Comparison of ENCODE assay signal across 8 mouse cellular contexts in the genomic region with DNA sequence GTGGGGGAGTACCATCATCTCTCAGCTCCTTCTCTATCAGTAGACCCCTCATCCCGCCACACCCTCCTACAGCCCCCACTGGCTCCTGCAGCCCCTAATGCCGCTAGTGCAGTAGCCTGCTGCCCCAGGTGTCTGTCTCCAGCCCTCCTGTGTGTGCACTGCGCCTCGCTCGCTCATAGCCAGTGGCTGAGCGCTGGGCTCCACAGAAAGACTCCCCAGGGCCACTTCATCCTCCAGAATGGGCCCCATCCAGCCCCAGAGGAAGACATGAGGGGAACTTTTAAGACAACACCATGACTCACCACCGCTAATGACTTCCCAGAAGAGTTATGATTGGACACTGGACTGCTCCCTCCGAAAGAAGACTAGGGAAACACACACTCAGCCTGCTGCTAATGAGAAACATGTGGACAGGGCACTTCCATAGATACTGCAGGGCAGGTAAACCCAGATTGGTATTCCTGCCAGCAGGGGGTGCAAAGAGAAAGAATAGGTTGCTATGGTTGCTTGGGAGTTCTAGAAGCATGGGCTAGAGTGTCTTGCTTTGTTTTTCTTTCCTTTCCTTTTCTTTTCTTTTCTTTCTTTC. TPM values are rescaled to one million over a fixed set of nuclear protein-coding genes. Genes with fewer than 3 reads are reported as not detected.
DNase-seq lines count a peak whose midpoint lies in the region; ATAC-seq and TF ChIP-seq lines count a peak whose summit lies in the region.

No protein-coding gene starts in this region.

- H3K9ac ChIP-seq in hindbrain, postnatal 0 days (replicated peaks; ENCODE audit: low read length): no peak overlapping the region
- no peak overlapping the region for H3K9ac ChIP-seq in hindbrain, embryonic 13.5 days
- H3K9ac ChIP-seq in limb, embryonic 15.5 days: no peak overlapping the region
- no peak overlapping the region for H3K9ac ChIP-seq in hindbrain, embryonic 12.5 days
- H3K9ac ChIP-seq in forebrain, embryonic 14.5 days (ENCODE audit: low read length): no peak overlapping the region

- peak; percentile 27; the same call in 1 of the 2 replicates for TF ChIP-seq CTCF in hindbrain, postnatal 0 days (IDR thresholded peaks at IDR 0.05; ENCODE audit: low read depth)
- 0 out of 2 replicates have a peak, but pooled peaks have one; percentile 9 for TF ChIP-seq CTCF in cortical plate, adult 2 months (IDR thresholded peaks at IDR 0.05; ENCODE audit: extremely low read depth, insufficient read depth, low read length)

- no peaks in the 10 kb centered on the region for H3K27me3 ChIP-seq in hindbrain, postnatal 0 days (ENCODE audit: insufficient read depth, low read length)
- 0 out of 2 replicates have a peak, but pooled peaks cover 3% of the 10 kb centered on the region for H3K27me3 ChIP-seq in hindbrain, embryonic 13.5 days
- H3K27me3 ChIP-seq in limb, embryonic 15.5 days: no peaks in the 10 kb centered on the region
- no peaks in the 10 kb centered on the region for H3K27me3 ChIP-seq in hindbrain, embryonic 12.5 days
- no peaks in the 10 kb centered on the region for H3K27me3 ChIP-seq in forebrain, embryonic 14.5 days (replicated peaks; ENCODE audit: control insufficient read depth, insufficient read depth, low read length)

- 74% methylated on average over 8 of the region's 8 CpGs for WGBS in hindbrain, postnatal 0 days
- 78% methylated on average over 8 of the region's 8 CpGs for WGBS in hindbrain, embryonic 13.5 days
- 39% methylated on average over 8 of the region's 8 CpGs for WGBS in limb, embryonic 15.5 days
- WGBS in hindbrain, embryonic 12.5 days: 65% methylated on average over 8 of the region's 8 CpGs
- WGBS in forebrain, embryonic 14.5 days: 83% methylated on average over 8 of the region's 8 CpGs

- DNase-seq in hindbrain, postnatal 0 days (ENCODE audit: low spot score): no peak
- DNase-seq in CD4-positive helper T cell, adult 2 months (ENCODE audit: low read depth, low spot score): peak; percentile 35
- no peak for DNase-seq in left cerebral cortex, postnatal 25 days (ENCODE audit: low spot score in 2 of 2)
- DNase-seq in forebrain, embryonic 14.5 days (ENCODE audit: low spot score): no peak

- no peak overlapping the region for H3K27ac ChIP-seq in hindbrain, postnatal 0 days
- H3K27ac ChIP-seq in hindbrain, embryonic 13.5 days: no peak overlapping the region
- H3K27ac ChIP-seq in cortical plate, adult 2 months (ENCODE audit: insufficient read depth, low read length): no peak overlapping the region
- no peak overlapping the region for H3K27ac ChIP-seq in limb, embryonic 15.5 days
- no peak overlapping the region for H3K27ac ChIP-seq in hindbrain, embryonic 12.5 days
- no peak overlapping the region for H3K27ac ChIP-seq in forebrain, embryonic 14.5 days (ENCODE audit: low read depth, low read length)

- no peak overlapping the region for H3K4me2 ChIP-seq in hindbrain, postnatal 0 days (ENCODE audit: low read depth, low read length)
- H3K4me2 ChIP-seq in hindbrain, embryonic 13.5 days: no peak overlapping the region
- no peak overlapping the region for H3K4me2 ChIP-seq in limb, embryonic 15.5 days
- H3K4me2 ChIP-seq in hindbrain, embryonic 12.5 days (replicated peaks): no peak overlapping the region
- no peak overlapping the region for H3K4me2 ChIP-seq in forebrain, embryonic 14.5 days (ENCODE audit: low read length)

- no peaks in the 10 kb centered on the region for H3K9me3 ChIP-seq in hindbrain, postnatal 0 days (ENCODE audit: low read length)
- no peaks in the 10 kb centered on the region for H3K9me3 ChIP-seq in hindbrain, embryonic 13.5 days
- no peaks in the 10 kb centered on the region for H3K9me3 ChIP-seq in limb, embryonic 15.5 days
- no peaks in the 10 kb centered on the region; the same call in 1 of the 2 replicates for H3K9me3 ChIP-seq in hindbrain, embryonic 12.5 days (replicated peaks)
- H3K9me3 ChIP-seq in forebrain, embryonic 14.5 days (replicated peaks; ENCODE audit: control insufficient read depth, low read length): no peaks in the 10 kb centered on the region

- TF ChIP-seq POLR2A in cortical plate, adult 2 months (IDR thresholded peaks at IDR 0.05; ENCODE audit: extremely low read depth, insufficient read depth, low read length): no peak

- no peak for ATAC-seq in hindbrain, postnatal 0 days
- ATAC-seq in hindbrain, embryonic 13.5 days (ENCODE audit: low FRiP score): no peak
- ATAC-seq in limb, embryonic 15.5 days (ENCODE audit: insufficient number of reproducible peaks, low FRiP score, low TSS enrichment, low read depth): peak; percentile 58; the same call in 1 of the 2 replicates
- no peak for ATAC-seq in hindbrain, embryonic 12.5 days (ENCODE audit: low FRiP score)
- no peak for ATAC-seq in forebrain, embryonic 14.5 days

- no peaks in the 10 kb centered on the region for H3K4me1 ChIP-seq in hindbrain, postnatal 0 days (ENCODE audit: insufficient read depth, low read length)
- no peaks in the 10 kb centered on the region for H3K4me1 ChIP-seq in hindbrain, embryonic 13.5 days (replicated peaks)
- H3K4me1 ChIP-seq in cortical plate, adult 2 months (ENCODE audit: control insufficient read depth, insufficient read depth, low read length): no peaks in the 10 kb centered on the region
- H3K4me1 ChIP-seq in limb, embryonic 15.5 days: peaks cover 6% of the 10 kb centered on the region
- no peaks in the 10 kb centered on the region for H3K4me1 ChIP-seq in hindbrain, embryonic 12.5 days
- no peaks in the 10 kb centered on the region for H3K4me1 ChIP-seq in forebrain, embryonic 14.5 days (ENCODE audit: control insufficient read depth, insufficient read depth, low read length)

- no peak overlapping the region for H3K4me3 ChIP-seq in hindbrain, postnatal 0 days (ENCODE audit: low read length)
- no peak overlapping the region for H3K4me3 ChIP-seq in hindbrain, embryonic 13.5 days
- H3K4me3 ChIP-seq in cortical plate, adult 2 months (ENCODE audit: insufficient read depth, low read length): no peak overlapping the region
- H3K4me3 ChIP-seq in limb, embryonic 15.5 days: no peak overlapping the region
- no peak overlapping the region for H3K4me3 ChIP-seq in hindbrain, embryonic 12.5 days
- no peak overlapping the region for H3K4me3 ChIP-seq in forebrain, embryonic 14.5 days (ENCODE audit: low read depth, low read length)

- intact Hi-C loops in left cerebral cortex, postnatal 25 days (cut with DNase I): no loop called here

- H3K36me3 ChIP-seq in hindbrain, postnatal 0 days (ENCODE audit: insufficient read depth, low read length): no peaks in the 10 kb centered on the region
- no peaks in the 10 kb centered on the region for H3K36me3 ChIP-seq in hindbrain, embryonic 13.5 days
- no peaks in the 10 kb centered on the region for H3K36me3 ChIP-seq in limb, embryonic 15.5 days
- no peaks in the 10 kb centered on the region for H3K36me3 ChIP-seq in hindbrain, embryonic 12.5 days
- no peaks in the 10 kb centered on the region for H3K36me3 ChIP-seq in forebrain, embryonic 14.5 days (ENCODE audit: control insufficient read depth, insufficient read depth, low read length)

RNA-seq across cellular contexts. Expression of a gene that starts 15.5 kb away (rescaled TPM):
- total RNA-seq in hindbrain, postnatal 0 days (2014; rRNA removed): 3.6 and 3.7 TPM in 2 replicates
- 1.6 and 1.7 TPM in 2 replicates for polyA plus RNA-seq in hindbrain, postnatal 0 days (2015; fragmentation: Nextera tagmentation; extraction: Ambion mirVana)
- polyA plus RNA-seq in hindbrain, embryonic 13.5 days (2015; fragmentation: Nextera tagmentation; extraction: Ambion mirVana): 0.40 and 0.42 TPM in 2 replicates
- 0.35 and 0.57 TPM in 2 replicates for polyA plus RNA-seq in cortical plate, adult 2 months (2012; rRNA removed)
- 0.12 TPM in 2 replicates for polyA plus RNA-seq in limb, embryonic 15.5 days (2015; fragmentation: Nextera tagmentation; extraction: Ambion mirVana)
- 1 to 10 TPM; 1.5 to 1.6 TPM for total RNA-seq in left cerebral cortex, postnatal 25 days (2021)
- polyA plus RNA-seq in hindbrain, embryonic 12.5 days (2016; fragmentation: Nextera tagmentation; extraction: Ambion mirVana): 0.25 TPM in 2 replicates
- polyA plus RNA-seq in forebrain, embryonic 14.5 days (2014; fragmentation: Nextera tagmentation; extraction: Ambion mirVana): 0.56 and 0.94 TPM in 2 replicates

RNA-seq across cellular contexts. Expression of a gene that starts 37.6 kb away (rescaled TPM):
- total RNA-seq in hindbrain, postnatal 0 days (2014; rRNA removed): 66.9 and 80.6 TPM in 2 replicates
- 185 and 186 TPM in 2 replicates for polyA plus RNA-seq in hindbrain, postnatal 0 days (2015; fragmentation: Nextera tagmentation; extraction: Ambion mirVana)
- 206 and 209 TPM in 2 replicates for polyA plus RNA-seq in hindbrain, embryonic 13.5 days (2015; fragmentation: Nextera tagmentation; extraction: Ambion mirVana)
- polyA plus RNA-seq in cortical plate, adult 2 months (2012; rRNA removed): 98.7 and 108 TPM in 2 replicates
- 171 and 176 TPM in 2 replicates for polyA plus RNA-seq in limb, embryonic 15.5 days (2015; fragmentation: Nextera tagmentation; extraction: Ambion mirVana)
- total RNA-seq in left cerebral cortex, postnatal 25 days (2021): 100 to 1,000 TPM; 106 to 114 TPM
- 193 and 196 TPM in 2 replicates for polyA plus RNA-seq in hindbrain, embryonic 12.5 days (2016; fragmentation: Nextera tagmentation; extraction: Ambion mirVana)
- polyA plus RNA-seq in forebrain, embryonic 14.5 days (2014; fragmentation: Nextera tagmentation; extraction: Ambion mirVana): 264 and 265 TPM in 2 replicates
